Mouse (Mus musculus): ENCODE measurements around the gene Lamc3. TPM values are rescaled to one million over a fixed set of nuclear protein-coding genes. Genes with fewer than 3 reads are reported as not detected.

The Lamc3 gene
- polyA plus RNA-seq (2012; rRNA removed) = 12.3 and 17.2 TPM in 2 replicates

- H3K4me3 ChIP-seq (ENCODE audit: control insufficient read depth, low read depth, low read length) = peak within 1 kb of the TSS; percentile 52
- H3K27me3 ChIP-seq (ENCODE audit: control insufficient read depth, insufficient read depth, low read length) = no peaks in the 10 kb centered on the region
- H3K4me1 ChIP-seq (ENCODE audit: control insufficient read depth, insufficient read depth, low read length) = peaks cover 7% of the 10 kb centered on the region
- H3K36me3 ChIP-seq (ENCODE audit: control insufficient read depth, insufficient read depth, low read length) = no peaks in the 10 kb centered on the region
- TF ChIP-seq POLR2A (IDR thresholded peaks at IDR 0.05; ENCODE audit: control insufficient read depth, low read depth, low read length) (no peak), CTCF (IDR thresholded peaks at IDR 0.05; ENCODE audit: control insufficient read depth, insufficient read depth, insufficient replicate concordance, low read depth, low read length) (peak; percentile 48; the same call in 1 of the 2 replicates)
- H3K27ac ChIP-seq (ENCODE audit: control insufficient read depth, insufficient read depth, low read depth, low read length) = peak within 1 kb of the TSS; percentile 23
Measured at GRCm38 (mm10) chr2:31887030-31887429, at the start of gene Lamc3. Lamc3 (plus strand) TSS chr2:31887291.

- no peaks in the 10 kb centered on the region for H3K36me3 ChIP-seq (ENCODE audit: control insufficient read depth, insufficient read depth, low read length)
- no peaks in the 10 kb centered on the region for H3K4me1 ChIP-seq (ENCODE audit: control insufficient read depth, insufficient read depth, low read length)
- no peaks in the 10 kb centered on the region for H3K27me3 ChIP-seq (ENCODE audit: control insufficient read depth, insufficient read depth, low read length)
- no peak overlapping the region for H3K27ac ChIP-seq (ENCODE audit: control insufficient read depth, insufficient read depth, low read depth, low read length)
- no peak overlapping the region for H3K4me3 ChIP-seq (ENCODE audit: control insufficient read depth, low read depth, low read length)
- TF ChIP-seq POLR2A (IDR thresholded peaks at IDR 0.05; ENCODE audit: control insufficient read depth, low read depth, low read length) = no peak
- no peak for TF ChIP-seq CTCF (IDR thresholded peaks at IDR 0.05; ENCODE audit: control insufficient read depth, insufficient read depth, insufficient replicate concordance, low read depth, low read length)
Measured at GRCm38 (mm10) chr2:31838868-31839267, 48.2 kb upstream of the Lamc3 start.

GRCm38 (mm10) chr2:31844729-31845136, 42.4 kb upstream of the Lamc3 start:
- H3K4me3 ChIP-seq (ENCODE audit: control insufficient read depth, low read depth, low read length) = no peak overlapping the region
- no peak for TF ChIP-seq CTCF (IDR thresholded peaks at IDR 0.05; ENCODE audit: control insufficient read depth, insufficient read depth, insufficient replicate concordance, low read depth, low read length)
- TF ChIP-seq POLR2A (IDR thresholded peaks at IDR 0.05; ENCODE audit: control insufficient read depth, low read depth, low read length) = no peak
- H3K36me3 ChIP-seq (ENCODE audit: control insufficient read depth, insufficient read depth, low read length) = no peaks in the 10 kb centered on the region
- peaks cover 26% of the 10 kb centered on the region for H3K4me1 ChIP-seq (ENCODE audit: control insufficient read depth, insufficient read depth, low read length)
- H3K27ac ChIP-seq (ENCODE audit: control insufficient read depth, insufficient read depth, low read depth, low read length) = no peak overlapping the region
- H3K27me3 ChIP-seq (ENCODE audit: control insufficient read depth, insufficient read depth, low read length) = no peaks in the 10 kb centered on the region

DNA sequence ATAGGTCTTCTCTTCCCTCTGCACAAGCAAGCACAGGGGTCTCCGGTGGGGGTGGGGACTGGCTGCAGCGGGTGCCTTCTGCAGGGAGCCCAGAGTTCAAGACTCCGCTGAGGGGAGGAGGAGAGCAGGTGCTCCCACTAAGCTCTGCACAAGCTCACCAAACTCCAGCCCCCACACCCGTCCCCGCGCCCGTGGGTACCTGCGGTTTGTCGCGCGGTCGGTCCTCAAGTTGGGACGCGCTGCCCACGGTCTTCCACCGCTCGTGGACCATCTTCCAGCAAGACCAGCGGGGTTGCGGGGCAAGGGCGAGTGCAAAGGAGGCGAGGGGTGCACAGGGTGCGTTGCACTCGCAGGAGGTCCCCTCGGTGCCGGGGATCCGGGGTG, 41.6 kb upstream of the Lamc3 start:
- no peak overlapping the region for H3K27ac ChIP-seq (ENCODE audit: control insufficient read depth, insufficient read depth, low read depth, low read length)
- TF ChIP-seq POLR2A (IDR thresholded peaks at IDR 0.05; ENCODE audit: control insufficient read depth, low read depth, low read length) (no peak), CTCF (IDR thresholded peaks at IDR 0.05; ENCODE audit: control insufficient read depth, insufficient read depth, insufficient replicate concordance, low read depth, low read length) (no peak)
- no peaks in the 10 kb centered on the region for H3K27me3 ChIP-seq (ENCODE audit: control insufficient read depth, insufficient read depth, low read length)
- no peaks in the 10 kb centered on the region for H3K36me3 ChIP-seq (ENCODE audit: control insufficient read depth, insufficient read depth, low read length)
- peak overlapping the region; percentile 65 for H3K4me3 ChIP-seq (ENCODE audit: control insufficient read depth, low read depth, low read length)
- H3K4me1 ChIP-seq (ENCODE audit: control insufficient read depth, insufficient read depth, low read length) = peaks cover 26% of the 10 kb centered on the region

DNA sequence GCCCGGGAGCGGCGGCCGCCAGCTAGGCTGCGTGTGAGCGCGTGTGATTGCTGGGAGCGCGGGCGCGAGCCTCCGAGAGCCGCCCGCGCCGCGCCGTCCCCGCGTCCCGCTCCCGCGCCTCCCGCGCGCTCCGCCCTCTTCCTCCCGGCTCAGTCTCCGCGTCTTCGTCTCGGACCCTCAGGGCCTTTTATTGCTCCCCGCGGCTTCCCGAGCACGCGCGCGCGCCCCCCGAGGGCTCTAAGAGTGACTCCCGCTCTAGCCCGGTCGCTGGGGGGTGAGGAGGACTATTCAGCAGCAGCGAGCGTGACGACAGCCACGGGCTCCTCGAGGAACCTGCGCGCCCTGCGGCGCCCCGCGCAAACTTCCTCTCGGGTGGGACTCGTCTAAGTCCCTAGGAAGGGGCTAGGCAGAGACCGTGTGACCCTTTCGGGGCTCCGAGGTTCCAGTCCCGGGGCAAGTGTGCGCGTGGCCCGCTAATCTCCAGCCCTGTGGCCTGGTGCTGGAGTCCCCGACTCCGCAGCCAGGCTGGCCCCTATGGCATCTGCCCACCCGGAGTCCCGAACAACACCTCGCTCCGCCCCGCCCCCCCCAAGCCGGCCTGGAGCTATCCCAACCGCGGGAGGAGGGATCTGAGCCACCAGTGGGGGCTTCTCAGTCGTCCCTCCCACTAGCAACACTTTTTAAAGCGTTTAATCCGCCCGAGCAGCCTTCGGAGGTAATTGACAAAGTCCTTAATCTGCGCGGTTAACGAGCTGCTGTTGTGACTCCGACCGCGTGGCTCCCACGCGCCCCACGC, 41.0 kb upstream of the Lamc3 start, which contains the start of gene Fibcd1:
Gene Fibcd1, minus strand, starts transcription at position 110 of the 796 bp plus-strand sequence.
- Histone ChIP-seq H3K27ac (ENCODE audit: control insufficient read depth, insufficient read depth, low read depth, low read length) (no peak within 1 kb of the TSS), H3K27me3 (ENCODE audit: control insufficient read depth, insufficient read depth, low read length) (no peaks in the 10 kb centered on the region), H3K4me3 (ENCODE audit: control insufficient read depth, low read depth, low read length) (peak within 1 kb of the TSS; percentile 65), H3K36me3 (ENCODE audit: control insufficient read depth, insufficient read depth, low read length) (no peaks in the 10 kb centered on the region), H3K4me1 (ENCODE audit: control insufficient read depth, insufficient read depth, low read length) (peaks cover 26% of the 10 kb centered on the region)
- TF ChIP-seq POLR2A (IDR thresholded peaks at IDR 0.05; ENCODE audit: control insufficient read depth, low read depth, low read length) (no peak), CTCF (IDR thresholded peaks at IDR 0.05; ENCODE audit: control insufficient read depth, insufficient read depth, insufficient replicate concordance, low read depth, low read length) (no peak)

GRCm38 (mm10) chr2:31846692-31847660, 40.1 kb upstream of the Lamc3 start:
- TF ChIP-seq POLR2A (IDR thresholded peaks at IDR 0.05; ENCODE audit: control insufficient read depth, low read depth, low read length) (no peak), CTCF (IDR thresholded peaks at IDR 0.05; ENCODE audit: control insufficient read depth, insufficient read depth, insufficient replicate concordance, low read depth, low read length) (no peak)
- peaks cover 26% of the 10 kb centered on the region for H3K4me1 ChIP-seq (ENCODE audit: control insufficient read depth, insufficient read depth, low read length)
- no peaks in the 10 kb centered on the region for H3K36me3 ChIP-seq (ENCODE audit: control insufficient read depth, insufficient read depth, low read length)
- peak overlapping the region; percentile 65 for H3K4me3 ChIP-seq (ENCODE audit: control insufficient read depth, low read depth, low read length)
- no peaks in the 10 kb centered on the region for H3K27me3 ChIP-seq (ENCODE audit: control insufficient read depth, insufficient read depth, low read length)
- no peak overlapping the region for H3K27ac ChIP-seq (ENCODE audit: control insufficient read depth, insufficient read depth, low read depth, low read length)

DNA sequence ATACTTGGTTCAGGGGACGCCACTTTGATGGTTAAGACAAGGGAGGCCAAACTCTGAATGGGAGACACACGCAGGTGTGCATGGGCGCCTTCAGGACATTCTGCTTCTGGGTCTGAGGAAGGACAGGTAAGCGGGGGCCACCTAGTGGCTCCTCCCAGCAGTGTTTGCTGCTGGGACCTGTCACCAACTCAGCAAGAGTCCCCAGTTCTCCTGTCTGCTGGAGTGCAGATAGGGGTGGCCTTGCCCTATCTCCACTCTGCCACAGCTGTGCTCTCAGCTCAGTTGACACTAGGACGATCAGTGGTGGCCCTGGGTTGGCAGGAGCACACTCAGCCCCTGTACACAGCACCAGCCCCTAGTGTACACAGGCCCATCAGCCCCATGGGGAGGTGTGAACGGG, 39.2 kb upstream of the Lamc3 start:
- peaks cover 26% of the 10 kb centered on the region for H3K4me1 ChIP-seq (ENCODE audit: control insufficient read depth, insufficient read depth, low read length)
- TF ChIP-seq CTCF (IDR thresholded peaks at IDR 0.05; ENCODE audit: control insufficient read depth, insufficient read depth, insufficient replicate concordance, low read depth, low read length) (no peak; the same call in 1 of the 2 replicates), POLR2A (IDR thresholded peaks at IDR 0.05; ENCODE audit: control insufficient read depth, low read depth, low read length) (no peak)
- no peak overlapping the region for H3K27ac ChIP-seq (ENCODE audit: control insufficient read depth, insufficient read depth, low read depth, low read length)
- no peaks in the 10 kb centered on the region for H3K36me3 ChIP-seq (ENCODE audit: control insufficient read depth, insufficient read depth, low read length)
- H3K4me3 ChIP-seq (ENCODE audit: control insufficient read depth, low read depth, low read length) = no peak overlapping the region
- H3K27me3 ChIP-seq (ENCODE audit: control insufficient read depth, insufficient read depth, low read length) = no peaks in the 10 kb centered on the region

Measured in testis, adult 2 months (tissue).